Mouse (Mus musculus) layer of hippocampus, postnatal 36 days (tissue): ENCODE data around the gene Ehd1. TPM values are rescaled to one million over a fixed set of nuclear protein-coding genes. Genes with fewer than 3 reads are reported as not detected.
"Not testable (repeated sequence)": the region's sequence is repeated elsewhere in the genome, so short reads cannot be mapped to it uniquely, and the experiment has no call there.

Experiments used
- DNase-seq, 2 experiments: peaks; one replicate each; pipeline ENCODE4 v3.0.0; 2022
- total RNA-seq, 2 experiments: library from RNA; stranded (reverse); gene quantifications; 2 replicates each; pipeline ENCODE4 v1.2.3; 2021

The Ehd1 gene
- total RNA-seq, 2 experiments from 2014 or later, result 72.8 to 82.2 TPM

- DNase-seq, result no peak
Measured at GRCm38 (mm10) chr19:6281122-6282020, 4.8 kb downstream of the Ehd1 start.

GRCm38 (mm10) chr19:6283001-6283400 lies 6.5 kb downstream of the Ehd1 start:
- no peak for DNase-seq

GRCm38 (mm10) chr19:6284502-6284901 lies 8.0 kb downstream of the Ehd1 start:
- DNase-seq, result no peak

DNA sequence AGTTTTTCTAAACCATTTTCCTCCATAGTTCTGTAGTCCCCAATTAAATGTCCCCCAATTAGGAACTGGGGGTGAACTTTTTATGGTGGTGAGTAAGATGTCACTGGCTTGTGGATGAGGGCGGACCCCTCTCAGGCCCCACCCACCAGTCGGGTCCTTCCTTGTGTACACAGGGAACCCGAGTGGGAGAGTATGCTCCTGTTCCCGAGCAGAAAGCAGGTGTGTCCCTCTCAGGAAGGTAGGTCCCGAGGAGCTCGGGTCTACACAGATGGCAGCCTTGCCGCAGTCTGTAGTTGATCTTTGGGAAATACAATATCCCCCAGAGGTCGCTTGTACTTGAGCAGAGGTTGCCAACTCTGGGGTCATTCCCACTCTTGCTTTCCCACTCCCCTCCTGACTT lies 8.7 kb downstream of the Ehd1 start:
- no peak for DNase-seq

GRCm38 (mm10) chr19:6285632-6286433 lies 9.3 kb downstream of the Ehd1 start:
- DNase-seq, result no peak

GRCm38 (mm10) chr19:6286434-6287401 lies 10.2 kb downstream of the Ehd1 start:
- DNase-seq, result peak; percentile 67 to 70

- DNase-seq, result no peak
Measured at GRCm38 (mm10) chr19:6288236-6288894, 11.8 kb downstream of the Ehd1 start.

DNA sequence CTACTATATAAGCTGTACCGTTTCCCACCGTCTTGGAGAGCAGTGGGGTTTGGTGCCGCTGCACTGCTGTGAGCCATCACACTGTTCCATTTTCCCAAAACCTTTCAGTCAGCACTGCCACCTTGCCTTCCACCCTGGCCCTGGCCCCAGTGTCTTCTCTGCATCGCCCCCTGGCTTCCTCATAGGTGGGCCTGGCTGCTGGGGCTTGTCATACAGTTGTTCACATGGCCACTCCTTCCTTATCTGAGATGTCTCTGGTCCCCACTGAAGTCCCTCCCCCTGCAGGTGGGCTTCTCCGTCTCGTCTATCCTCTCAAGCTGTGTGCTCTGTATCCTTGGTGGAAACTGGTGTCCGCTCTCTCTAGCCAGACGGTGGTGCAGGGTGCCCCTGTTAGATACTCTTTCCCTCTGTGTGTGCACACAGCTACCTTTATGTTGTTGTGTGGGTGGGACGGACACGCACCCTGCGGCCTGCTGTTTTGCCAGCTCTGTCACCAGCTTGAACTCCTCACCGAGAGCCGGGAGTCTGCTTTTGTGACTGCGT lies 13.2 kb downstream of the Ehd1 start:
- no peak for DNase-seq

DNA sequence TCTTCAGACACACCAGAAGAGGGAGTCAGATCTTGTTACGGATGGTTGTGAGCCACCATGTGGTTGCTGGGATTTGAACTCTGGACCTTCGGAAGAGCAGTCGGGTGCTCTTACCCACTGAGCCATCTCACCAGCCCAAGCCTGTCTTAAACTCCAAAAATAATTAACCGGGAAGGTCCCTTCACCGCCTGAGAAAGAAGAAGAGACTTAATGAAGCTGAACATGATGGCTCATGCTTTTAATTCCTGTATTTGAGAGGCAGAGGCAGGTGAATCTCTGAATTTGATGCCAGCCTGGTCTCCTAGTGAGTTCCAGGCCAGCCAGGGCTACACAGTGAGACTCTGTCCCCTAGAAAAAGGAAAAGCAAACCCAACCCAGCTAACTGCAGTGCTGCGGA lies 14.2 kb downstream of the Ehd1 start:
- not testable (repeated sequence) for DNase-seq

DNA sequence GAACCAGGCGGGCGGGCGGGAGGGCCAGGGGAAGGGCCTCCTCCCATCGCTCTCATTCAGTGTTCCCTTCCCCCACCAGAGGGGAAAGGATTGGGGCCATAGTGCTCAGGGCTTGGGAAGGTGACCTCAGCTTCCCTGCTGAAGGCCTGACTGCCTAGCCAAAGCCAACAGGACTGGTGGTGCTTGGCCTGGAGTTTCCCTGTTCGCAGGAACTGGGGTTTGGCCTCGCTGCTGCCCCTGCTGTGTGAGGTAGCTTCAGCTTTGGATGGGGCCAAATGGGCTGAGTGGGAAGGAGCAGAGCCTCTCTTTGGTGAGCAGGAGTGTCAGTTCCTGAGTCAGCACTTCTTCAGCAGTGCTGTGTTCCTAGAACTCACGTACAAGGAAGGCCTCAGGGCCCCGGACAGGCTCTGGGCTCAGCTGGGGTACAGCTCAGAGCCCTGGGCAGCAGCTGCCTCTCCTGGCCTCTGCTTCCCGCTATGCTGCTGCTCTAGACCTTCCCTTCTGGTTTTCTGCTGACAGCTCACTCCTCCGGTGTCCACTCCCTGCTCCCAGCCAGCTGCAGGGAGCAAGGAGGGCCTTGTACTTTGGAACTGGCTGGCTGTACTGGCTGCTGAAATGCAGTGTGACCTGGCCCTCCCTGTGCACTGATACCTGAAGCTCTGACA lies 14.7 kb downstream of the Ehd1 start:
- DNase-seq, result no peak

DNA sequence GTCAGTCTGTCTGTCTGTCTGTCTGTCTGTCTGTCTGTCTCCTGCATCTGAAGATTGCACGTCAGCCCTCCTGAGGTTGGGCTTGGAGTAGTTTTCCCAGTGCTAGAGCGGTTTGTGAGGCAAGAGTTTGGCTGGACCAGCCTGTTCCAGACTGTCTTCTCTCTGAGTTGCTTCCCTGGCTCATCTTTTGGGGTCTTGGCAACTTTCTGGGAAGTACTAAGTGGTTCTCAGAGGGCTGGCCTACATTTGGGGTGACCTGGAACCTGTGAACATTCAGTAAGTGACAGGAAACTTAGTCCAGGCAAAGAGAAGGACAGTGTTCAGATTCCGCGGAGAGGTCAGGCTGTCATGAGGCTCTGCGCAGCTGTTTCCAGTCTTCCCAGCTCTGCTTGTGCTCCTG lies 15.7 kb downstream of the Ehd1 start:
- no peak for DNase-seq

DNA sequence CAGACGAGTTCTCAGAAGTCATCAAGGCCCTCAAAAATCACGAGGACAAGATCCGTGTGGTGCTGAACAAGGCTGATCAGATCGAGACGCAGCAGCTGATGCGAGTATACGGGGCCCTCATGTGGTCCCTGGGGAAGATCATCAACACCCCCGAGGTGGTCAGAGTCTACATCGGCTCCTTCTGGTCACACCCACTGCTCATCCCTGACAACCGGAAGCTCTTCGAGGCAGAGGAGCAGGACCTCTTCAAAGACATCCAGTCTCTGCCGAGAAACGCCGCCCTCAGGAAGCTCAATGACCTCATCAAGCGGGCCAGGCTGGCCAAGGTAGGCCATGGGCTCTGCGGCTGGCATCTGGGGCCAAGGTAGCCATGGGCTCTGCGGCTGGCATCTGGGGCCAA lies 17.8 kb downstream of the Ehd1 start:
- DNase-seq, result no peak

DNA sequence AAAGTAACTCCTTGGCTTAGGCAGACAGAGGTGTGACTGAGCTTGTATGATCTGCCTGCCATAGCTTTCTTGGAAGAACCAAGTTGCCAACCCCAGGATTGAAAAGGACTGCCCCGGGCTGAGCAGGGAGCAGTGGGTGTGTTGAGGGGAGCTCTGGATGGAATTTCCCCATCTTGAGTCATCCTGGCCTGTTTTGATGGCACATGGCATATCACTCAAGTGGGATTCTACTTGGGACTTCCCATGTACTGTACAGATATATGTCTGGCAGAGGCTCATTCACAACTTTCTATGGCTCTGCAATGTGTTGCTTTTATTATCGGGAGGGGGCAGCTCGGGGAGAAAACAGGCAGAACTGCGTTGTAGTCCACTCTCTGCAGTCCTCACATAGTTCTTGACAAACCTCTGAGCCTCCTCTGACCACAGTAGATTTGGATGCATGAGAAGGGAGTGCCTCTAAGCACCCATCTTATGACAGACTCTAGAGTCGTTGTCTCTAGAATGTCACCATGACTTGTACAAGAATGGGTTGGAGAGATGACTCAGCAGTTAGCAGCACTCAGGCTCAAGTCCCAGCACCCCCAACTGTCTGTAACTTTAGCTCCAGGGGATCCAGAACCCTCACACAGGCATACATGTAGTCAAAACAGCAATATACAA lies 20.2 kb downstream of the Ehd1 start:
- DNase-seq, result no peak

DNA sequence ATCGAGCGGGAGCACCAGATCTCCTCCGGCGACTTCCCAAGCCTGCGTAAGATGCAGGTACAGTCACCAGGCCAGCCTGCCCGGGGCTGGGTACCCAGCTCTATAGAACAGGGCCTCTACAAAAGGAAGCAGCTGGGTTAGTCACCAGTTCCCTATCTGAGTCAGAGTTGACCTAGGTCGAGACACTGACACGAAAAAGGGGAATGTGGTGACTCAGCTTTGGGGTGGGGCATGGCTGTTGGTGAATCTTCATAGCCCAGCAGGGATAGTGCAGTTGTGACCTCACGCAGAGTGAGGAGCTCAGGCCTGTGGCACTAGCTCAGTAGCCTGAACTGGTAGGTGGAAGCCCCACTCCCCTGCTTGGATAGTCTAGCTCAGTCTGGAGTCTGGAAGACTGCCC lies 21.1 kb downstream of the Ehd1 start:
- DNase-seq, result no peak

DNA sequence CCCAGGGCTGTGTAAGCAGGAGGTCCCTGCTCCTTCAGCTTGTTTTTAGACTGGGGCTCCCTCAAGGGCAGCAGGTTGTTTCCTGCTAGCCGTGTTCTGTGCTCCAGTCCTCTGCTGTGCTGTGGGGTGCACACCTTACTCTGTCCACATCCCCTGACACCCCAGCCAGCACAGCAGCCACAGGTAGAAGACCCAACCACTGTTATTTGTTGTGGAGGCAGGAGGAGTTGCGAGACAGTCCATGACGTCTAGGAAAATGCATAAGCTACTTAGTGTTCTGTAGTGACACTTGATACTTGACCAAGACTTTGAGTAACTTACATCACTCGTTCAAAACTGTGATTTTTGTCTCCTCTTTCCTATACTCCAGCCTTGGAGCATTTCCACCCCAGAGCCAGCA lies 22.5 kb downstream of the Ehd1 start:
- no peak for DNase-seq

DNA sequence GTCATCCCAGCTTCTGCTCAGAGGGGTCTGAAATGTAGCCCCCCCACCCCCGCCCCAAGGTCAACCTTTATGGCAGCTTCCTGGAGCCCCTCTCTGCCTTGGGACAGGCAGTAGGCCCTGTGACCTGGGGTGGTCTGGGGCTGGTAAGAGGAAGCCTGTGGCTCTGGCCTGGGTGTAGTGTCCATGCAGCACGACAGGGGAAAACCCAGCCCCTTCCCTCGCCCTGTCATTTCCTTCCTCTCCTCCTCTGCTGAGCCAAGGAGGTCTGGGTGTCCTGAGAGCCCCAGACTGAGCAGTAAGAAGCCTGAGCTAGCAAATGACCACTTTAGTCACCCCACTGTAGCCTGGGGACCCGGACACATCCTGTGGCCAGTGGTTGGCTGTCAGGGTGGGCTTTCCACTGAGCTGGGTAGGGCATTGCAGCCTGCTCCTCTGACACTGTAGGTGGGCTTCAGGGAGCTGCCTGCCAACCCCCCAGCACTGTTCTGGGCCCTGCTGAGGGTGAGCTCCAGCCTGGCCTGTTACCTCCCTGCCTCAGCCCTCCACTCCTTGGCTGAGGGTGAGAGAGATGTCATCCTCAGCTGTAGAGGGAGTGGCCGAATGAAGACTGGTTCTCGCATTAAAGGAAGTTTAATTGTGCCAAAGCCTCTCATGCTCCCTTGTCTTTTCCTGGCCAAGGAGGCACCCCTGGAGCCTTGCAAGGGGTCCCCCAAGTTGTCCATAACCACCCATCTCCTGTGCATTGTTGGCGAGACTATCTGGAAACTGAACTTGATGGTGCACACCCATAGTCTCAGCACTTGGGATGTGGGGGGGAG lies 23.1 kb downstream of the Ehd1 start:
- DNase-seq, result no peak

GRCm38 (mm10) chr19:6300402-6300841 lies 23.9 kb downstream of the Ehd1 start:
- no peak for DNase-seq

- DNase-seq, result no peak
Measured at GRCm38 (mm10) chr19:6302114-6302513, 25.6 kb downstream of the Ehd1 start.

DNA sequence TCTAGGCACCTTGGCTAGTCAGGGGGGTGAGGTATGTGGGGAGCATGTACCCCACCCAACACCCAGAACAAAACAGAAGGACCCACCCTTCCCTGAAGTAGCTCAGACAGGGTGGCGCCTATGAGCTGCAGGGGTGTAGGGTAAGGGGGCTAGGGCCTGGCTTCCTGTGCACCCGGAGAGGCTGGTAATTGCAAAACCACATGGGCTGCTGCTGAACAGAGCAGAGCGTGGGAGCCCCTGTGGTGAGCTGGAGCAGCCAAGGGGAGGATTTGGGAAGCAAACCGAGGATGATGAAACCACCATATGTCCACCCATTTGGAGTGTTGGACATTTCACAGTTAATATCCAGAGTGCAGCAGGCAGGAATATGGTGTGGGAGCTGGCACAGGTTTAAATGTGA lies 26.0 kb downstream of the Ehd1 start:
- peak; percentile 66 to 69 for DNase-seq
